ENCODE assay signal across 18 mouse cellular contexts in genomic region chr5:65101621-65102020, GRCm38 (mm10). TPM values are rescaled to one million over a fixed set of nuclear protein-coding genes. Genes with fewer than 3 reads are reported as not detected.
DNase-seq lines count a peak whose midpoint lies in the region; ATAC-seq and TF ChIP-seq lines count a peak whose summit lies in the region.
"Had no signal": no experiment of that assay in that cellular context is flagged by ENCODE, and none has a peak within 500 bp of the region (broad histone marks: within the 10 kb centered on the region; RNA-seq: fewer than 3 reads in every experiment).

No protein-coding gene starts in this region.

- peak overlapping the region; percentile 54; the same call in 1 of the 2 replicates for H3K27ac ChIP-seq in kidney, postnatal 0 days
- peak overlapping the region; percentile 75 for H3K27ac ChIP-seq in bone marrow, adult 2 months (ENCODE audit: control insufficient read depth, insufficient read depth, low read depth, low read length, poor library complexity)
- H3K27ac ChIP-seq in liver, embryonic 12.5 days, result no peak overlapping the region
- H3K27ac ChIP-seq in intestine, embryonic 16.5 days (ENCODE audit: low read length), result no peak overlapping the region
- H3K27ac ChIP-seq: forebrain, embryonic 15.5 days; hindbrain, embryonic 14.5 days; intestine, embryonic 15.5 days had no signal

- no peaks in the 10 kb centered on the region for H3K27me3 ChIP-seq in kidney, postnatal 0 days (ENCODE audit: insufficient read depth, low read length)
- 0 out of 2 replicates have a peak, but pooled peaks cover 5% of the 10 kb centered on the region for H3K27me3 ChIP-seq in liver, embryonic 12.5 days (replicated peaks)
- H3K27me3 ChIP-seq in intestine, embryonic 16.5 days (replicated peaks; ENCODE audit: control insufficient read depth, insufficient read depth, low read length), result no peaks in the 10 kb centered on the region
- H3K27me3 ChIP-seq: forebrain, embryonic 15.5 days; intestine, embryonic 15.5 days had no signal

- WGBS in kidney, postnatal 0 days, result 89% methylated on average over 6 of the region's 6 CpGs
- WGBS in bone marrow, adult 2 months, result 17% methylated on average over 6 of the region's 6 CpGs
- WGBS in liver, embryonic 12.5 days (ENCODE audit: insufficient replicate concordance), result 43% methylated on average over 6 of the region's 6 CpGs
- WGBS in intestine, embryonic 16.5 days, result 88% methylated on average over 6 of the region's 6 CpGs

- H3K9ac ChIP-seq in kidney, postnatal 0 days (ENCODE audit: low read depth, low read length), result no peak overlapping the region
- no peak overlapping the region for H3K9ac ChIP-seq in liver, embryonic 12.5 days
- no peak overlapping the region for H3K9ac ChIP-seq in intestine, embryonic 16.5 days (ENCODE audit: low read depth, low read length)
- H3K9ac ChIP-seq: forebrain, embryonic 15.5 days; hindbrain, embryonic 14.5 days; intestine, embryonic 15.5 days had no signal

- H3K4me1 ChIP-seq in kidney, postnatal 0 days (replicated peaks; ENCODE audit: insufficient read depth, low read length), result peaks cover 5% of the 10 kb centered on the region; the same call in 1 of the 2 replicates
- peaks cover 4% of the 10 kb centered on the region; the same call in 1 of the 2 replicates for H3K4me1 ChIP-seq in bone marrow, adult 2 months (ENCODE audit: control insufficient read depth, insufficient read depth, low read length)
- H3K4me1 ChIP-seq in liver, embryonic 12.5 days, result peaks cover 19% of the 10 kb centered on the region
- no peaks in the 10 kb centered on the region for H3K4me1 ChIP-seq in intestine, embryonic 16.5 days (ENCODE audit: control insufficient read depth, insufficient read depth, low read length)
- H3K4me1 ChIP-seq: intestine, embryonic 15.5 days had no signal

- no peak for ATAC-seq in kidney, postnatal 0 days (replicated peaks; ENCODE audit: low FRiP score, low read depth)
- no peak for ATAC-seq in liver, embryonic 12.5 days
- peak; percentile 70 for ATAC-seq in megakaryocyte progenitor cell, adult 5-6 weeks (replicated peaks; ENCODE audit: poor library complexity)
- no peak for ATAC-seq in intestine, embryonic 16.5 days
- ATAC-seq: forebrain, embryonic 15.5 days; intestine, embryonic 15.5 days had no signal

- DNase-seq in kidney, postnatal 0 days (ENCODE audit: low spot score), result no peak
- DNase-seq in kidney, adult 9 months, result no peak
- no peak for DNase-seq in thymus, postnatal 10 days (ENCODE audit: low spot score in 2 of 2)
- DNase-seq: cerebellum, postnatal 14 days; kidney, postnatal 14 days; layer of hippocampus, adult 9-11 months; lung, postnatal 10 days; right cerebral cortex, adult 18-20 months; spleen, adult 18-20 months; thymus, adult 2 months had no signal

- H3K9me3 ChIP-seq in kidney, postnatal 0 days (replicated peaks; ENCODE audit: low read length), result no peaks in the 10 kb centered on the region
- H3K9me3 ChIP-seq in liver, embryonic 12.5 days (replicated peaks), result no peaks in the 10 kb centered on the region
- no peaks in the 10 kb centered on the region for H3K9me3 ChIP-seq in intestine, embryonic 16.5 days (ENCODE audit: control insufficient read depth, low read length)
- H3K9me3 ChIP-seq: forebrain, embryonic 15.5 days; intestine, embryonic 15.5 days had no signal

- H3K4me3 ChIP-seq in kidney, postnatal 0 days (replicated peaks; ENCODE audit: low read depth, low read length), result no peak overlapping the region
- no peak overlapping the region for H3K4me3 ChIP-seq in bone marrow, adult 2 months (replicated peaks; ENCODE audit: control insufficient read depth, low read depth, low read length)
- H3K4me3 ChIP-seq in liver, embryonic 12.5 days, result no peak overlapping the region
- H3K4me3 ChIP-seq in intestine, embryonic 16.5 days (ENCODE audit: low read length), result no peak overlapping the region
- H3K4me3 ChIP-seq: forebrain, embryonic 15.5 days; intestine, embryonic 15.5 days had no signal

- TF ChIP-seq POLR2A in bone marrow, adult 2 months (IDR thresholded peaks at IDR 0.05; ENCODE audit: borderline replicate concordance, control insufficient read depth, low read depth, low read length), result no peak

- H3K36me3 ChIP-seq in kidney, postnatal 0 days (ENCODE audit: insufficient read depth, low read length), result no peaks in the 10 kb centered on the region
- H3K36me3 ChIP-seq in liver, embryonic 12.5 days, result no peaks in the 10 kb centered on the region
- H3K36me3 ChIP-seq in intestine, embryonic 16.5 days (ENCODE audit: control insufficient read depth, insufficient read depth, low read length), result no peaks in the 10 kb centered on the region
- H3K36me3 ChIP-seq: forebrain, embryonic 15.5 days; intestine, embryonic 15.5 days had no signal

- no peak overlapping the region for H3K4me2 ChIP-seq in kidney, postnatal 0 days (ENCODE audit: low read length)
- H3K4me2 ChIP-seq in liver, embryonic 12.5 days, result peak overlapping the region; percentile 5; the same call in 1 of the 2 replicates
- H3K4me2 ChIP-seq in intestine, embryonic 16.5 days (ENCODE audit: low read depth, low read length), result no peak overlapping the region
- H3K4me2 ChIP-seq: forebrain, embryonic 15.5 days; hindbrain, embryonic 14.5 days; intestine, embryonic 15.5 days had no signal

- no peak for TF ChIP-seq CTCF in kidney, postnatal 0 days (IDR thresholded peaks at IDR 0.05; ENCODE audit: low read depth)
- no peak for TF ChIP-seq CTCF in bone marrow, adult 2 months (IDR thresholded peaks at IDR 0.05; ENCODE audit: control insufficient read depth, insufficient read depth, low read length)

RNA-seq across cellular contexts. Expression of gene Klhl5, which starts 5.7 kb away (rescaled TPM):
- polyA plus RNA-seq in kidney, postnatal 0 days (2015; fragmentation: Nextera tagmentation; extraction: Ambion mirVana), result 26.5 and 27.5 TPM in 2 replicates
- 6.9 and 14.9 TPM in 2 replicates for polyA plus RNA-seq in bone marrow, adult 2 months (2011; ENCODE audit: insufficient read depth, insufficient read length, low replicate concordance, missing spikeins)
- polyA plus RNA-seq in liver, embryonic 12.5 days (2016; fragmentation: Nextera tagmentation; extraction: Ambion mirVana), result 6.9 and 8.0 TPM in 2 replicates
- total RNA-seq in megakaryocyte progenitor cell, adult 5-6 weeks (2015), result 84.6 and 87.6 TPM in 2 replicates
- total RNA-seq in megakaryocyte progenitor cell, adult 5-6 weeks (2017), result 49.1 and 58.1 TPM in 2 replicates
- polyA plus RNA-seq in intestine, embryonic 16.5 days (2015; fragmentation: Nextera tagmentation; extraction: Ambion mirVana), result 4.0 and 8.3 TPM in 2 replicates

RNA-seq across cellular contexts. Expression of gene Tmem156, which starts 9.7 kb away (rescaled TPM):
- 0.18 and 0.19 TPM in 2 replicates for polyA plus RNA-seq in kidney, postnatal 0 days (2015; fragmentation: Nextera tagmentation; extraction: Ambion mirVana)
- 3.3 and 8.5 TPM in 2 replicates for polyA plus RNA-seq in bone marrow, adult 2 months (2011; ENCODE audit: insufficient read depth, insufficient read length, low replicate concordance, missing spikeins)
- 0.39 and 0.41 TPM in 2 replicates for polyA plus RNA-seq in liver, embryonic 12.5 days (2016; fragmentation: Nextera tagmentation; extraction: Ambion mirVana)
- total RNA-seq in megakaryocyte progenitor cell, adult 5-6 weeks (2015), result 29.2 and 30.6 TPM in 2 replicates
- total RNA-seq in megakaryocyte progenitor cell, adult 5-6 weeks (2017), result 38.0 and 41.3 TPM in 2 replicates
- 1.5 and 2.1 TPM in 2 replicates for polyA plus RNA-seq in intestine, embryonic 16.5 days (2015; fragmentation: Nextera tagmentation; extraction: Ambion mirVana)
- polyA plus RNA-seq: hindbrain, embryonic 14.5 days; midbrain, embryonic 16.5 days had no signal

Comparison
In these comparisons a context has a peak if more than half of its experiments do, and no peak if none do; other contexts are left out.
1. H3K27ac ChIP-seq: peak in kidney, postnatal 0 days (single experiment) and bone marrow, adult 2 months (single experiment); none in liver, embryonic 12.5 days (single experiment) and intestine, embryonic 16.5 days (single experiment).